Mouse (Mus musculus): ENCODE results near the gene Rbm48. TPM values are rescaled to one million over a fixed set of nuclear protein-coding genes. Genes with fewer than 3 reads are reported as not detected.
"Not testable (repeated sequence)": the region's sequence is repeated elsewhere in the genome, so short reads cannot be mapped to it uniquely, and the experiment has no call there.

Rbm48 gene
- polyA plus RNA-seq, 1 experiment from 2014 or later = 10.5 TPM

DNA sequence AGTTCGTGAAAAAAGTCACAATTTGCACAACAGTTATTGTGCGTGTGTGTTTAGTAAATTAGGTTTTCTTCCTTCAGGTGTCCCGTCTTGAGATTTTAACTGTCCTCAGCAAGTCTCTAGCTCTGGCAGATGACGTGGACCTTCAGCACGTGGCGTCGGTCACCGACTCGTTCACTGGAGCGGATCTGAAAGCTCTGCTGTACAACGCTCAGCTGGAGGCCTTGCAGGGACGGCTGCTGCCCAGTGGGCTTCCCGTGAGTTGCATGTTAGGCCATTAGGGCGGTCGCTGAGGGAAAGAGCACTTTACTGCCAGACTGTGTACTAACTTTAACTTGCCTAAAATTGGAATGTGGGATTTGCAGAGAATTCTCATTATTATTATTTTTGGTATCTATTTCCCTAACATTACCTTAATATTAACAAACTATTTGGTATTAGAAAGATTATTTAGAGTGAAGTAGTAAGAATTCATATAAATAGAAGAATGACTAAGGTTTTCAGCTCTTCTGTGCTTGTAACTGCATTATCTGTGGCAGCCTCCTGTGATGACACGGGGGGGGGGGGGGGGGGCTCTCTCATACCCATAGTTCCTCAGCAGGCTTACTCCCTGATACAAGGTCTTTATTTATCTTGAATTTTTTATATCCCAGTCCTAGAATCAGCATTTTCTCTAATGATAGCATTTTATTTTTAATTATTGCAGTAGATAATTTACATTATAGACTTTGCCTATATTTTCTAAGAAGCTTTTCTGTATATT is 35.3 kb upstream of the Rbm48 start:
- ATAC-seq (no peak), DNase-seq (ENCODE audit: low spot score) (no peak)
- H3K9ac ChIP-seq (replicated peaks; ENCODE audit: low read depth) = no peak overlapping the region
- H3K36me3 ChIP-seq (ENCODE audit: insufficient read depth, low read length) = peaks cover 6% of the 10 kb centered on the region; the same call in 1 of the 2 replicates
- no peaks in the 10 kb centered on the region for H3K27me3 ChIP-seq (replicated peaks; ENCODE audit: insufficient read depth, low read length)
- TF ChIP-seq CTCF (IDR thresholded peaks at IDR 0.05) (no peak), EP300 (IDR thresholded peaks at IDR 0.05) (no peak)
- H3K4me1 ChIP-seq (ENCODE audit: insufficient read depth, low read depth, low read length) = no peaks in the 10 kb centered on the region
- no peak overlapping the region for H3K4me3 ChIP-seq (ENCODE audit: low read depth, low read length)
- no peaks in the 10 kb centered on the region for H3K9me3 ChIP-seq (ENCODE audit: low read length)
- no peak overlapping the region for H3K27ac ChIP-seq (ENCODE audit: low read length)
- 75% methylated on average over 16 of the region's 16 CpGs for WGBS
- H3K4me2 ChIP-seq (replicated peaks; ENCODE audit: low read depth, low read length) = no peak overlapping the region

DNA sequence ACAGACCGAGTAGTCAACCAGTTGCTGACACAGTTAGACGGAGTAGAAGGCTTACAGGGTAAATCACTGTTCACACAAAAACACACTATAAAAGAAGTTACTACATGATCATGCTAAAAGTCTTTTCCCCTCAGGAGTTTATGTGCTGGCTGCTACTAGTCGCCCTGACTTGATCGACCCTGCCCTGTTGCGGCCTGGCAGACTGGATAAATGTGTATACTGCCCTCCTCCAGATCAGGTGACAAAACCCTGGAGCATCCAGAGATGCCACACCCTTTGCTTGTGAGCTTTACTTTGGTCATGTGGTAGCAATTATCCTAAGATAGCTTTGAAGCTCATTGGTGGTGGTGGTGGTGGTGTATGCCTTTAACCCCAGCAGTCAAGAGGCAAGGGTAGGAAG is 33.7 kb upstream of the Rbm48 start:
- H3K4me1 ChIP-seq (ENCODE audit: insufficient read depth, low read depth, low read length) = no peaks in the 10 kb centered on the region
- no peaks in the 10 kb centered on the region for H3K9me3 ChIP-seq (ENCODE audit: low read length)
- no peak overlapping the region for H3K4me2 ChIP-seq (replicated peaks; ENCODE audit: low read depth, low read length)
- no peak for DNase-seq (ENCODE audit: low spot score)
- 91% methylated on average over 5 of the region's 5 CpGs for WGBS
- no peak overlapping the region for H3K9ac ChIP-seq (replicated peaks; ENCODE audit: low read depth)
- H3K36me3 ChIP-seq (ENCODE audit: insufficient read depth, low read length) = peaks cover 5% of the 10 kb centered on the region; the same call in 1 of the 2 replicates
- H3K27ac ChIP-seq (ENCODE audit: low read length) = no peak overlapping the region
- H3K4me3 ChIP-seq (ENCODE audit: low read depth, low read length) = no peak overlapping the region
- TF ChIP-seq EP300 (IDR thresholded peaks at IDR 0.05) (no peak), CTCF (IDR thresholded peaks at IDR 0.05) (no peak)
- H3K27me3 ChIP-seq (replicated peaks; ENCODE audit: insufficient read depth, low read length) = no peaks in the 10 kb centered on the region
- no peak for ATAC-seq

DNA sequence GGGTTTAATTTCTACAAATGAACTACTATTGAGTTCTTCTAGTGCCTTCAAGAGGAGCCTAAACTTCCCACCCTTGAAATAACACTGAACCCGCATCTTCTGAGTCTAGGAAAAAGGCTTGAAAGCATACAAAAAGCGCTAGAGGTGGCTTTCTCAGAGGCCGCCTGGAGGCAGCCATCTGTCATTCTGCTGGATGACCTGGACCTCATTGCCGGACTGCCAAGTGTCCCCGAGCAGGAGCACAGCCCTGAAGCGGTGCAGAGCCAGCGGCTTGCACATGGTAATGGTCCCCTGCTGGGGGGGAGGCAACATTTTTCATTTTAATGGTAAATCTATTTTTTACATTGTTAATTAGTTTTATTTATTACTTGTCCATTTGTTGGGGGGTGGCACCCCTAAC is 24.1 kb upstream of the Rbm48 start:
- ATAC-seq (no peak), DNase-seq (ENCODE audit: low spot score) (no peak)
- H3K27ac ChIP-seq (ENCODE audit: low read length) = no peak overlapping the region
- H3K4me2 ChIP-seq (replicated peaks; ENCODE audit: low read depth, low read length) = no peak overlapping the region
- no peak overlapping the region for H3K9ac ChIP-seq (replicated peaks; ENCODE audit: low read depth)
- no peak overlapping the region for H3K4me3 ChIP-seq (ENCODE audit: low read depth, low read length)
- no peaks in the 10 kb centered on the region for H3K9me3 ChIP-seq (ENCODE audit: low read length)
- no peaks in the 10 kb centered on the region for H3K27me3 ChIP-seq (replicated peaks; ENCODE audit: insufficient read depth, low read length)
- H3K36me3 ChIP-seq (ENCODE audit: insufficient read depth, low read length) = peaks cover 5% of the 10 kb centered on the region; the same call in 1 of the 2 replicates
- H3K4me1 ChIP-seq (ENCODE audit: insufficient read depth, low read depth, low read length) = no peaks in the 10 kb centered on the region
- 87% methylated on average over 7 of the region's 7 CpGs for WGBS
- no peak for TF ChIP-seq CTCF (IDR thresholded peaks at IDR 0.05)
- TF ChIP-seq EP300 (IDR thresholded peaks at IDR 0.05) = no peak

DNA sequence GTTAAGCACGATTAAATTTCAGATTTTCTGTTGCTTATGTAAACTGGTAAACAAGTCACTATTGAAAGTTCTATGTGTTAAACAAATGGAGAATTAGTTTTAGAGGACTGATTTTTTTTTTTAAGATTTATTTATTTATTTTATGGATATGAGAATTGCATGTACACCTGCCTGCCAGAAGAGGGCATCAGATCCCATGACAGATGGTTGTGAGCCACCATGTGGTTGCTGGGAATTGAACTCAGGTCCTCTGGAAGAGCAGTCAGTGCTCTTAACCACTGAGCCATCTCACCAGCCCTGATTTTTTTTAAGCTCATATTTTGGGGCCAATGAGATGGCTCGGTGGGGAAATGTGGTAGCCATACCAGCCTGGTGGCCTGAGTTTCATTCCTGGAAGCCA is 15.4 kb upstream of the Rbm48 start:
- not testable (repeated sequence) for DNase-seq (ENCODE audit: low spot score); H3K4me1 ChIP-seq (ENCODE audit: insufficient read depth, low read depth, low read length); H3K36me3 ChIP-seq (ENCODE audit: insufficient read depth, low read length); H3K9me3 ChIP-seq (ENCODE audit: low read length); H3K27ac ChIP-seq (ENCODE audit: low read length); H3K27me3 ChIP-seq (replicated peaks; ENCODE audit: insufficient read depth, low read length); H3K4me2 ChIP-seq (replicated peaks; ENCODE audit: low read depth, low read length); H3K9ac ChIP-seq (replicated peaks; ENCODE audit: low read depth); H3K4me3 ChIP-seq (ENCODE audit: low read depth, low read length); ATAC-seq
- 96% methylated on average over 2 of the region's 2 CpGs for WGBS

DNA sequence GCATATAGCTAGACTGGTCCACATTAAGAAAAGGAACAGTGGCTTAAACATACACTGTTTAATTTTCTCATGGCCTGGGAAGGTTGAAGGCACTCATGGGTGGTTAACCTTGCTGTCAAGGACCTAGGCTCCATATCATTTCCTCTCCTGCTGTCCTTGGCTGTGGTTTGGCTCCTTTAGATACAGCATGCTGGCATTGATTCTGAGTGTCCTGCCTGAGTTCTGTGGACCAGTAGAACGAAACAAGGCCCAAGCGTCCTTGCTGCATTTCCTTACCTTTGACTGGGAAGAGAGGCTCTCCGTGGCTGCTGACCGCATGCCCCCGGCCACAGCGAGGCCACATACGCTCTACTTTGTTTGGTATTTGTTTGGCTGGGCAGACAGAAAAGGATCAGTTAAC is 12.9 kb upstream of the Rbm48 start:
- no peak for ATAC-seq

DNA sequence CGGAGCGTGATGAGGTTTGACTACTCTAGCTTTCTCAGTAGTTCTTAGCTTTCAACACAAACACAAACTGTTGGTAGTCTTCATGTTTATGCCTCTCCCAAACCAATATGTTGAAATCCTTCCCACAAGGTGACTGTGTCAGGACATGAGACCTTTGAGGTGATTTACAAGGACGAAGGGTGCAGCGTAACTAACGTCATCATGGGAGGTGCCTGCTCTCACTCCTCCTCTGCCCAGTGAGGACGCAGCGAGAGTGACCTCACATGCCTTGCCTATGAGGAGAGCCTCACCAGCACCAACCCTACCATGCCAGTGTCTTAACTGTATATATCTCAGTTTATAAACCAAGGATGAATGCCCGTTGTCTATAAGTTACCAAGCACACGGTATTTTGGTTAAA is 10.7 kb upstream of the Rbm48 start:
- Histone ChIP-seq H3K9me3 (ENCODE audit: low read length) (no peaks in the 10 kb centered on the region), H3K9ac (replicated peaks; ENCODE audit: low read depth) (no peak overlapping the region), H3K27me3 (replicated peaks; ENCODE audit: insufficient read depth, low read length) (no peaks in the 10 kb centered on the region), H3K4me2 (replicated peaks; ENCODE audit: low read depth, low read length) (no peak overlapping the region), H3K4me3 (ENCODE audit: low read depth, low read length) (no peak overlapping the region), H3K4me1 (ENCODE audit: insufficient read depth, low read depth, low read length) (no peaks in the 10 kb centered on the region), H3K36me3 (ENCODE audit: insufficient read depth, low read length) (peaks cover 21% of the 10 kb centered on the region), H3K27ac (ENCODE audit: low read length) (no peak overlapping the region)
- DNase-seq (ENCODE audit: low spot score) (no peak), ATAC-seq (no peak)
- WGBS = 95% methylated on average over 9 of the region's 9 CpGs
- TF ChIP-seq CTCF (IDR thresholded peaks at IDR 0.05) = no peak
- TF ChIP-seq EP300 (IDR thresholded peaks at IDR 0.05) = no peak

More for the DNA sequence above, 12.9 kb upstream of the Rbm48 start:
- WGBS = 96% methylated on average over 7 of the region's 7 CpGs
- H3K4me3 ChIP-seq (ENCODE audit: low read depth, low read length) = no peak overlapping the region
- TF ChIP-seq EP300 (IDR thresholded peaks at IDR 0.05) (no peak), CTCF (IDR thresholded peaks at IDR 0.05) (no peak)
- no peaks in the 10 kb centered on the region for H3K4me1 ChIP-seq (ENCODE audit: insufficient read depth, low read depth, low read length)
- DNase-seq (ENCODE audit: low spot score) = no peak
- no peak overlapping the region for H3K4me2 ChIP-seq (replicated peaks; ENCODE audit: low read depth, low read length)
- no peak overlapping the region for H3K27ac ChIP-seq (ENCODE audit: low read length)
- H3K27me3 ChIP-seq (replicated peaks; ENCODE audit: insufficient read depth, low read length) = no peaks in the 10 kb centered on the region
- H3K9me3 ChIP-seq (ENCODE audit: low read length) = no peaks in the 10 kb centered on the region
- H3K36me3 ChIP-seq (ENCODE audit: insufficient read depth, low read length) = peaks cover 21% of the 10 kb centered on the region
- no peak overlapping the region for H3K9ac ChIP-seq (replicated peaks; ENCODE audit: low read depth)
